Mouse (Mus musculus) heart, postnatal 0 days (tissue): ENCODE measurements at regions not wholly inside any gene's neighbourhood (a gene's known extent, or its start where the extent isn't known, plus 50 kb on each side); places are given as distances from the start of the nearest gene placed in this dataset.

Source experiments
- CTCF ChIP-seq: IDR thresholded peaks from 2 replicates; pipeline ENCODE4 v1.5.1; 2016; ENCODE audit warnings: antibody characterized with exemption, control low read depth, low read depth
- EP300 ChIP-seq: IDR thresholded peaks from 2 replicates; pipeline ENCODE4 v1.6.1; 2016; ENCODE audit warnings: antibody characterized with exemption, low read depth

DNA sequence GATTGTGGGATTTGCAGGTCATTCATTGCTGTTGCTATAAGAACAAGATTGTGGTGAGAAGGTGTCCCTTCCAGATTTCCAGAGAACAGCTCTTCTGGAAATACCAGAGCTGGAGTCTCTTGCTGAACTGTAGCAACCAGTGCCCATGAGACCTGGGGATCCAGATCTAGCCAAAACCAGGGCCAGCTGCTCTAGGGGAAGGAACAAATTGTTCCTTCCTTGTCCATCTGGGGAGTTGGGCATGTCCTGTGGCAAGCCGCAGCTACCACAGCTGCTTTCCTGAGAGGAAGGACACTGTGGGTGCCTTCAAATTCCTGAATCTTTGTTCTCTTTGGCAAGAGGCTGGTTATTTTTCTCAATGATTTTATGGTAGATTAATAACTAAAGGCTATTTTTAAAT is 839.0 kb upstream of the 2610301B20Rik start:
- TF ChIP-seq CTCF = no peak
- no peak for TF ChIP-seq EP300
